Comparison of ENCODE assay signal across 23 mouse cellular contexts in the genomic region with DNA sequence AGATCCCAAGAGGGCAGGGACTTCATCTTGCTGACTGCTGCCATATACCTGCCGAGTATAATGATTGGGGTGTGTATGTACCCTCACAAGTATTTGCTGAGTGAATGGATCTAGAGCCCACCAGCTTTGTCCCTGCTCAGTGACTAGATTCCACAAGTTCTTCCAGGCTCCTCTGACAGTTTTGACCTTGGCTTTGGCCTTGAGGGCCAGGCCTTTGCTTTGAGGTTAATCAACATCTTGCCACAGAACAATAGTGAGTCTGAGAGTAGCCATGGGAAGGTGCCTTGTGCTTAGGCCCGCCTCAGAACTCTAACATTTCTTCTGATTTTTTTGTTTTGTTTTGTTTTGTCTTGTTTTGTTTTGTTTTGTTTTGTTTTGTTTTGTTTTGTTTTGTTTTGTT. TPM values are rescaled to one million over a fixed set of nuclear protein-coding genes. Genes with fewer than 3 reads are reported as not detected.
DNase-seq lines count a peak whose midpoint lies in the region; ATAC-seq and TF ChIP-seq lines count a peak whose summit lies in the region.
"Had no signal": no experiment of that assay in that cellular context is flagged by ENCODE, and none has a peak within 500 bp of the region (broad histone marks: within the 10 kb centered on the region; RNA-seq: fewer than 3 reads in every experiment).

No protein-coding gene starts in this region.

- no peak overlapping the region for H3K4me3 ChIP-seq in testis, adult 2 months (ENCODE audit: control insufficient read depth, low read depth, low read length)
- no peak overlapping the region for H3K4me3 ChIP-seq in lung, postnatal 0 days (ENCODE audit: low read depth, low read length)
- H3K4me3 ChIP-seq: embryonic facial prominence, embryonic 15.5 days; erythroblast, embryonic 14.5 days; forebrain, embryonic 10.5 days; heart, embryonic 13.5 days had no signal

- no peaks in the 10 kb centered on the region for H3K36me3 ChIP-seq in testis, adult 2 months (ENCODE audit: control insufficient read depth, insufficient read depth, low read length)
- H3K36me3 ChIP-seq in lung, postnatal 0 days (ENCODE audit: insufficient read depth, low read length) = no peaks in the 10 kb centered on the region
- H3K36me3 ChIP-seq: embryonic facial prominence, embryonic 15.5 days; forebrain, embryonic 10.5 days; heart, embryonic 13.5 days had no signal

- H3K9ac ChIP-seq in lung, postnatal 0 days (replicated peaks; ENCODE audit: low read depth) = no peak overlapping the region
- H3K9ac ChIP-seq: embryonic facial prominence, embryonic 15.5 days; heart, embryonic 13.5 days had no signal

- DNase-seq in adrenal gland, adult 2 months = peak; percentile 46
- no peak for DNase-seq in adrenal gland, postnatal 10 days
- DNase-seq in testis, postnatal 14 days (ENCODE audit: low spot score) = no peak
- peak; percentile 93 for DNase-seq in ZHBTc4 (ENCODE audit: low read depth, low spot score)
- no peak for DNase-seq in right cerebral cortex, postnatal 10 days (ENCODE audit: low spot score in 2 of 2)
- DNase-seq in lung, postnatal 0 days (ENCODE audit: low spot score) = no peak
- DNase-seq: cerebellum, adult 11 months; cerebellum, adult 8-10 months; cerebellum, postnatal 14 days; embryo, embryonic 11 days; gastrocnemius, postnatal 36 days; heart, adult 11 months; heart, postnatal 36 days; kidney, adult 11 months had no signal

- WGBS in lung, postnatal 0 days = 83% methylated on average over 2 of the region's 2 CpGs

- H3K9me3 ChIP-seq in lung, postnatal 0 days (ENCODE audit: low read length) = no peaks in the 10 kb centered on the region
- H3K9me3 ChIP-seq: embryonic facial prominence, embryonic 15.5 days; forebrain, embryonic 10.5 days; heart, embryonic 13.5 days had no signal

- no peak for TF ChIP-seq EP300 in lung, postnatal 0 days (IDR thresholded peaks at IDR 0.05)

- H3K27me3 ChIP-seq in testis, adult 2 months (ENCODE audit: control insufficient read depth, insufficient read depth, low read length) = no peaks in the 10 kb centered on the region
- H3K27me3 ChIP-seq in lung, postnatal 0 days (replicated peaks; ENCODE audit: insufficient read depth, low read length) = no peaks in the 10 kb centered on the region
- H3K27me3 ChIP-seq: embryonic facial prominence, embryonic 15.5 days; heart, embryonic 13.5 days; Patski had no signal

- no peak for ATAC-seq in lung, postnatal 0 days
- ATAC-seq: forebrain, embryonic 14.5 days; hindbrain, embryonic 16.5 days; inflammation-experienced regulatory T-cells, adult 6 months; Patski had no signal

- H3K27ac ChIP-seq in testis, adult 2 months (ENCODE audit: control insufficient read depth, insufficient read depth, low read depth, low read length) = peak overlapping the region; percentile 36; the same call in 1 of the 2 replicates
- no peak overlapping the region for H3K27ac ChIP-seq in lung, postnatal 0 days (ENCODE audit: low read length)
- H3K27ac ChIP-seq: embryonic facial prominence, embryonic 15.5 days; forebrain, embryonic 10.5 days; heart, embryonic 13.5 days had no signal

- H3K4me1 ChIP-seq in testis, adult 2 months (ENCODE audit: control insufficient read depth, insufficient read depth, low read length) = peaks cover 9% of the 10 kb centered on the region
- H3K4me1 ChIP-seq in lung, postnatal 0 days (ENCODE audit: insufficient read depth, low read depth, low read length) = no peaks in the 10 kb centered on the region
- H3K4me1 ChIP-seq: heart, embryonic 13.5 days had no signal

- TF ChIP-seq POLR2A in testis, adult 2 months (IDR thresholded peaks at IDR 0.05; ENCODE audit: control insufficient read depth, low read depth, low read length) = no peak

- H3K4me2 ChIP-seq in lung, postnatal 0 days (replicated peaks; ENCODE audit: low read depth, low read length) = no peak overlapping the region
- H3K4me2 ChIP-seq: embryonic facial prominence, embryonic 15.5 days; heart, embryonic 13.5 days had no signal

- no peak for TF ChIP-seq CTCF in testis, adult 2 months (IDR thresholded peaks at IDR 0.05; ENCODE audit: control insufficient read depth, insufficient read depth, insufficient replicate concordance, low read depth, low read length)
- no peak for TF ChIP-seq CTCF in lung, postnatal 0 days (IDR thresholded peaks at IDR 0.05)

RNA-seq across cellular contexts. Expression of gene Tgif1, which starts 46.7 kb away (rescaled TPM):
- 10 to 100 TPM; 39.3 to 56.3 TPM for total RNA-seq in adrenal gland, adult 2 months (2021)
- polyA plus RNA-seq in adrenal gland, adult 2 months (2012; rRNA removed) = 27.8 and 30.3 TPM in 2 replicates
- total RNA-seq in adrenal gland, postnatal 10 days (2021) = 10 to 100 TPM; 35.7 to 51.8 TPM
- polyA plus RNA-seq in testis, adult 2 months (2012; rRNA removed) = 47.5 and 50.9 TPM in 2 replicates
- 45.2 and 46.8 TPM in 2 replicates for polyA plus RNA-seq in lung, postnatal 0 days (2015; fragmentation: Nextera tagmentation; extraction: Ambion mirVana)

Comparison
In these comparisons a context has a peak if more than half of its experiments do, and no peak if none do; other contexts are left out.
1. DNase-seq: peak in adrenal gland, adult 2 months (single experiment) and ZHBTc4 (single experiment); none in adrenal gland, postnatal 10 days (single experiment), testis, postnatal 14 days (single experiment), right cerebral cortex, postnatal 10 days (0 of 2) and lung, postnatal 0 days (single experiment).